Mouse (Mus musculus) neural tube, embryonic 11.5 days (tissue): ENCODE data around the gene Slc6a4. TPM values are rescaled to one million over a fixed set of nuclear protein-coding genes. Genes with fewer than 3 reads are reported as not detected.
A peak's percentile ranks its signal among the peaks of the same experiment; 100 is the strongest.

Experiments
- ATAC-seq: fragments of 200-750 bp; cut with Nextera tagmentation; 2 replicates; pipeline ENCODE4 v1.8.0; 2017; ENCODE audit warnings: moderate number of reproducible peaks, mild to moderate bottlenecking, moderate TSS enrichment, moderate library complexity; ENCODE audit not compliant: insufficient read depth, low FRiP score, low TSS enrichment
- DNase-seq: peaks from one replicate; pipeline ENCODE4 v3.0.0-alpha.2; 2015; ENCODE audit warnings: low spot score
- H3K27ac ChIP-seq: fragments of 300-500 bp; sonication (generic); 2 replicates; pipeline ENCODE4 v1.5.1; 2014; ENCODE audit warnings: low read depth, mild to moderate bottlenecking, low read length
- H3K27me3 ChIP-seq: fragments of 300-500 bp; sonication (generic); 2 replicates; pipeline ENCODE4 v1.6.1; 2014; ENCODE audit warnings: mild to moderate bottlenecking, low read length, mixed read lengths; ENCODE audit not compliant: control insufficient read depth, insufficient read depth
- H3K36me3 ChIP-seq: fragments of 300-500 bp; sonication (generic); 2 replicates; pipeline ENCODE4 v1.6.1; 2014; ENCODE audit warnings: mild to moderate bottlenecking, low read length, moderate library complexity, mixed read lengths; ENCODE audit not compliant: control insufficient read depth, insufficient read depth
- H3K4me1 ChIP-seq: fragments of 300-500 bp; sonication (generic); 2 replicates; pipeline ENCODE4 v1.6.1; 2014; ENCODE audit warnings: low read length, mixed read lengths; ENCODE audit not compliant: control insufficient read depth, insufficient read depth
- H3K4me2 ChIP-seq: fragments of 300-500 bp; sonication (generic); 2 replicates; pipeline ENCODE4 v1.6.1; 2014; ENCODE audit warnings: low read depth, mild to moderate bottlenecking, moderate library complexity
- H3K4me3 ChIP-seq: fragments of 300-500 bp; sonication (generic); 2 replicates; pipeline ENCODE4 v1.5.1; 2014; ENCODE audit warnings: low read depth, low read length
- H3K9ac ChIP-seq: fragments of 300-500 bp; sonication (generic); 2 replicates; pipeline ENCODE4 v1.6.1; 2014; ENCODE audit warnings: mild to moderate bottlenecking, low read length
- H3K9me3 ChIP-seq: fragments of 300-500 bp; sonication (generic); 2 replicates; pipeline ENCODE4 v1.6.1; 2016; ENCODE audit warnings: low read length; ENCODE audit not compliant: control insufficient read depth
- WGBS: fragments of 180-500 bp; shearing (Covaris S2); extraction: QIAGEN DNeasy Blood & Tissue Kit; methylation state at CpG from one replicate; pipeline ENCODE4 v1.1.7; 2014; 5-methylcytosine and 5-hydroxymethylcytosine counted together
- polyA plus RNA-seq: library from polyadenylated mRNA; unstranded; fragments of >200 nt; fragmentation: Nextera tagmentation; extraction: Ambion mirVana; gene quantifications from 2 replicates; pipeline ENCODE4 v1.2.1, GENCODE M21; 2014

Gene Slc6a4
- polyA plus RNA-seq, 1 experiment from 2014 or later: 1.5 TPM

- Histone ChIP-seq H3K4me1 (no peaks in the 10 kb centered on the region), H3K27me3 (no peaks in the 10 kb centered on the region), H3K36me3 (peaks cover 9% of the 10 kb centered on the region), H3K9me3 (no peaks in the 10 kb centered on the region), H3K27ac (no peak overlapping the region), H3K4me3 (no peak overlapping the region), H3K4me2 (no peak overlapping the region), H3K9ac (no peak overlapping the region)
- no peak for ATAC-seq
- DNase-seq: no peak
Observed at GRCm38 (mm10) chr11:76984173-76984572, 14.2 kb upstream of the Slc6a4 start.

GRCm38 (mm10) chr11:76990839-76991238 lies 7.6 kb upstream of the Slc6a4 start:
- Histone ChIP-seq H3K4me3 (no peak overlapping the region), H3K9me3 (no peaks in the 10 kb centered on the region), H3K36me3 (peaks cover 7% of the 10 kb centered on the region), H3K4me2 (no peak overlapping the region), H3K4me1 (no peaks in the 10 kb centered on the region), H3K27ac (no peak overlapping the region), H3K27me3 (no peaks in the 10 kb centered on the region), H3K9ac (no peak overlapping the region)
- WGBS: 72% methylated on average over 5 of the region's 5 CpGs
- DNase-seq (no peak), ATAC-seq (no peak)

GRCm38 (mm10) chr11:76992886-76993285 lies 5.5 kb upstream of the Slc6a4 start:
- Histone ChIP-seq H3K27ac (no peak overlapping the region), H3K4me1 (0 out of 2 replicates have a peak, but pooled peaks cover under 1% of the 10 kb centered on the region), H3K36me3 (no peaks in the 10 kb centered on the region), H3K27me3 (peaks cover 13% of the 10 kb centered on the region), H3K4me3 (no peak overlapping the region), H3K4me2 (no peak overlapping the region), H3K9ac (no peak overlapping the region), H3K9me3 (no peaks in the 10 kb centered on the region)
- 42% methylated on average over 4 of the region's 4 CpGs for WGBS
- DNase-seq: no peak
- no peak for ATAC-seq

- ATAC-seq (no peak), DNase-seq (no peak)
- H3K27ac ChIP-seq: no peak overlapping the region
- H3K4me2 ChIP-seq: no peak overlapping the region
- H3K4me1 ChIP-seq: peaks cover 8% of the 10 kb centered on the region; the same call in 1 of the 2 replicates
- WGBS: 65% methylated on average over 20 of the region's 20 CpGs
- H3K9ac ChIP-seq: no peak overlapping the region
- H3K9me3 ChIP-seq: no peaks in the 10 kb centered on the region
- H3K36me3 ChIP-seq: no peaks in the 10 kb centered on the region
- peaks cover 36% of the 10 kb centered on the region for H3K27me3 ChIP-seq
- H3K4me3 ChIP-seq: no peak overlapping the region
Observed at GRCm38 (mm10) chr11:76995966-76996672, 2.3 kb upstream of the Slc6a4 start.

- peak overlapping the region; percentile 44; the same call in 1 of the 2 replicates for H3K9ac ChIP-seq
Observed at GRCm38 (mm10) chr11:76997305-76997704, 1.1 kb upstream of the Slc6a4 start.

GRCm38 (mm10) chr11:76998705-76999226 lies 363 bp downstream of the Slc6a4 start:
- 8% methylated on average over 24 of the region's 24 CpGs for WGBS
- Histone ChIP-seq H3K36me3 (no peaks in the 10 kb centered on the region), H3K27ac (no peak overlapping the region), H3K9ac (no peak overlapping the region; the same call in 1 of the 2 replicates), H3K4me2 (peak overlapping the region; percentile 81), H3K9me3 (no peaks in the 10 kb centered on the region), H3K4me3 (peak overlapping the region; percentile 39), H3K4me1 (peaks cover 8% of the 10 kb centered on the region; the same call in 1 of the 2 replicates), H3K27me3 (peaks cover 36% of the 10 kb centered on the region)
- DNase-seq: peak; percentile 56
- no peak for ATAC-seq

More at GRCm38 (mm10) chr11:76997305-76997704, 1.1 kb upstream of the Slc6a4 start:
- Histone ChIP-seq H3K27ac (no peak overlapping the region), H3K4me3 (peak overlapping the region; percentile 39), H3K4me2 (peak overlapping the region; percentile 81), H3K27me3 (peaks cover 36% of the 10 kb centered on the region), H3K9me3 (no peaks in the 10 kb centered on the region), H3K36me3 (no peaks in the 10 kb centered on the region), H3K4me1 (peaks cover 8% of the 10 kb centered on the region; the same call in 1 of the 2 replicates)
- DNase-seq: peak; percentile 88
- under 1% methylated on average over 21 of the region's 21 CpGs for WGBS
- no peak; the same call in 1 of the 2 replicates for ATAC-seq

GRCm38 (mm10) chr11:77000741-77001140 lies 2.3 kb downstream of the Slc6a4 start:
- Histone ChIP-seq H3K27me3 (peaks cover 36% of the 10 kb centered on the region), H3K9ac (no peak overlapping the region), H3K27ac (no peak overlapping the region), H3K4me2 (no peak overlapping the region), H3K36me3 (no peaks in the 10 kb centered on the region), H3K9me3 (no peaks in the 10 kb centered on the region), H3K4me3 (no peak overlapping the region), H3K4me1 (peaks cover 8% of the 10 kb centered on the region; the same call in 1 of the 2 replicates)
- DNase-seq (no peak), ATAC-seq (no peak)
- WGBS: 70% methylated on average over 5 of the region's 5 CpGs

DNA sequence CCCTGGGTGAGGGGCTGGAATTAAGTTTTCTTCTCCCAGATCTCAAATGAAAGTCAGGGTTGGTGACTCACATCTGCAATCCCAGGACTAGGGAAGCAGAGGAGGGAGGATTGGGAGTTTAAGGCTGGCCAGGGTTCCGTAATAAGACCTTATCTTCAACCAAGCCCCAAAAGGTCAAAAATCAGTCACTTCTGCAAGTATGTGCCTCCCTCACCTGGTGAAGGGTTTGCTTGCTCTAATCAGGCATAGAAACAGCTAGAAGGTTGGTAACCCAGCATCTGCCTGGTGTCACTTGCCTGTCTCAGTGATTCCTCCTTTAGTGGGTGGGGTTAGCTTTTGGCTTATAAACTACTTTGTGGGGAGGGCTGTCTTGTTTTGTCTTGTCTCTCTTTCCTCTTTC lies 4.0 kb downstream of the Slc6a4 start:
- Histone ChIP-seq H3K4me1 (peaks cover 8% of the 10 kb centered on the region; the same call in 1 of the 2 replicates), H3K27ac (no peak overlapping the region), H3K4me3 (no peak overlapping the region), H3K9me3 (no peaks in the 10 kb centered on the region), H3K9ac (no peak overlapping the region), H3K36me3 (no peaks in the 10 kb centered on the region), H3K4me2 (no peak overlapping the region), H3K27me3 (peaks cover 26% of the 10 kb centered on the region)
- ATAC-seq: no peak
- no peak for DNase-seq
- 95% methylated on average over 1 of the region's 1 CpGs for WGBS

DNA sequence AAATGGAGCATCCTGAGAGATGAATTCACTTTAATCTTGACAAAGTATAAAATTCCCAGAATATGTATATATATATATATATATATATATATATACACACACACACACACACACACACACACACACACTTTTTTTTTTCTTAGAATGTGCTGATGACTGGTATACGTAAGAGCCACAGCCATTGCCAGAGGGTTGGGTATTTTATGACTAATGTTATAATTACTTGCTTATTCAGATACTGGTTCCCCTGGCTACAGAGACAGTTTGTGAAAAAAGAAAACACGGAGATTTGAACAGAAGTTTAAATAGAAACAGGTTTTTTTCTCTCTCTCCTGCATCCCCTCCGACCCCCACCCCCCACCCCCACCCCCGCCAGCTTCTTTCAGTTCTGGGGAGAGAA lies 7.5 kb downstream of the Slc6a4 start:
- 65% methylated on average over 4 of the region's 4 CpGs for WGBS
- no peak overlapping the region for H3K9ac ChIP-seq
- ATAC-seq (no peak), DNase-seq (no peak)
- no peaks in the 10 kb centered on the region for H3K27me3 ChIP-seq
- no peaks in the 10 kb centered on the region for H3K36me3 ChIP-seq
- no peak overlapping the region for H3K27ac ChIP-seq
- no peaks in the 10 kb centered on the region for H3K9me3 ChIP-seq
- H3K4me1 ChIP-seq: no peaks in the 10 kb centered on the region
- no peak overlapping the region for H3K4me2 ChIP-seq
- H3K4me3 ChIP-seq: no peak overlapping the region
